Mouse (Mus musculus): ENCODE results near the gene Ddx17. TPM values are rescaled to one million over a fixed set of nuclear protein-coding genes. Genes with fewer than 3 reads are reported as not detected.

The Ddx17 gene
- total RNA-seq, 2 experiments from 2014 or later, result 186 to 188 TPM

Small RNA genes lying within 50 kb of the gene (microRNA-seq; reads per million reads assigned to microRNA genes)
- 0 reads per million in 2 experiments for gene Gm27903

Other genes with a start within 250 kb of the Ddx17 start
- 10 to 100 TPM in 1 of 2 experiments, 1 to 10 TPM in 1; 9.1 to 11.1 TPM for gene Pla2g6, start 218.4 kb downstream of the Ddx17 start, total RNA-seq (2021)
- 1 to 10 TPM; 4.8 to 6.0 TPM for gene Maff, start 200.1 kb downstream of the Ddx17 start, total RNA-seq (2021)
- gene Tmem184b, start 143.2 kb downstream of the Ddx17 start, total RNA-seq (2021), result 10 to 100 TPM; 59.2 to 67.8 TPM
- 10 to 100 TPM; 79.6 to 81.4 TPM for gene Csnk1e, start 91.2 kb downstream of the Ddx17 start, total RNA-seq (2021)
- gene Kcnj4, start 41.5 kb downstream of the Ddx17 start, total RNA-seq (2021), result under 1 TPM; 0.27 to 0.31 TPM
- 10 to 100 TPM; 21.4 to 24.2 TPM for gene Kdelr3, start 30.3 kb downstream of the Ddx17 start, total RNA-seq (2021)
- gene Dmc1, start 58.4 kb upstream of the Ddx17 start, total RNA-seq (2021), result 1 to 10 TPM in 1 of 2 experiments, under 1 TPM in 1; 0.69 to 1.2 TPM
- 1 to 10 TPM in 1 of 2 experiments, under 1 TPM in 1; 0.97 to 1.3 TPM for gene Fam227a, start 112.2 kb upstream of the Ddx17 start, total RNA-seq (2021)
- gene Cby1, start 112.5 kb upstream of the Ddx17 start, total RNA-seq (2021), result 10 to 100 TPM; 28.2 to 29.3 TPM
- gene Tomm22, start 124.1 kb upstream of the Ddx17 start, total RNA-seq (2021), result 100 to 1,000 TPM; 146 to 154 TPM
- gene Josd1, start 141.2 kb upstream of the Ddx17 start, total RNA-seq (2021), result 10 to 100 TPM; 29.3 to 30.1 TPM
- 10 to 100 TPM; 36.1 to 37.8 TPM for gene Gtpbp1, start 144.1 kb upstream of the Ddx17 start, total RNA-seq (2021)
- gene Sun2, start 195.8 kb upstream of the Ddx17 start, total RNA-seq (2021), result 10 to 100 TPM; 69.7 to 71.8 TPM
- gene Dnal4, start 231.1 kb upstream of the Ddx17 start, total RNA-seq (2021), result 10 to 100 TPM; 20.2 to 22.9 TPM

Measured in heart, postnatal 10 days (tissue).